ENCODE assay signal across 21 mouse cellular contexts in genomic region chr9:77175870-77176269, GRCm38 (mm10).
DNase-seq lines count a peak whose midpoint lies in the region; ATAC-seq and TF ChIP-seq lines count a peak whose summit lies in the region.
"Had no signal": no experiment of that assay in that cellular context is flagged by ENCODE, and none has a peak within 500 bp of the region (broad histone marks: within the 10 kb centered on the region; RNA-seq: fewer than 3 reads in every experiment).

No protein-coding gene starts in this region.

- 81% methylated on average over 3 of the region's 3 CpGs for WGBS in forebrain, embryonic 12.5 days
- WGBS in forebrain, embryonic 10.5 days = 81% methylated on average over 3 of the region's 3 CpGs
- 59% methylated on average over 3 of the region's 3 CpGs for WGBS in hindbrain, embryonic 16.5 days
- 73% methylated on average over 3 of the region's 3 CpGs for WGBS in hindbrain, embryonic 11.5 days
- 69% methylated on average over 3 of the region's 3 CpGs for WGBS in midbrain, embryonic 15.5 days

- no peak for TF ChIP-seq POLR2A in CH12.LX (IDR thresholded peaks at IDR 0.05; ENCODE audit: low read depth, low read length)

- dilution Hi-C loops in CH12.LX (cut with MboI; ENCODE audit: extremely low pct_ligation_motif_present, extremely low pct_unique_long_range_greater_than_20kb, low sequenced_read_pairs) = no loop called here

- no peak for TF ChIP-seq CTCF in CH12.LX (conservative IDR thresholded peaks at IDR 0.05 in 1 of 2, IDR thresholded peaks at IDR 0.05 in 1 of 2; ENCODE audit: low read depth in 2 of 2, low read length in 2 of 2)

- TF ChIP-seq RAD21 in CH12.LX (IDR thresholded peaks at IDR 0.05; ENCODE audit: low read depth, low read length) = no peak

- H3K4me1 ChIP-seq in forebrain, embryonic 12.5 days = no peaks in the 10 kb centered on the region; the same call in 1 of the 2 replicates
- H3K4me1 ChIP-seq in forebrain, embryonic 10.5 days = no peaks in the 10 kb centered on the region
- H3K4me1 ChIP-seq in hindbrain, embryonic 16.5 days (ENCODE audit: control insufficient read depth, insufficient read depth, low read depth, low read length) = no peaks in the 10 kb centered on the region
- no peaks in the 10 kb centered on the region for H3K4me1 ChIP-seq in hindbrain, embryonic 11.5 days (replicated peaks; ENCODE audit: control insufficient read depth, insufficient read depth, low read length)
- H3K4me1 ChIP-seq in CH12.LX (ENCODE audit: control insufficient read depth in 1 of 2, insufficient read depth in 2 of 2) = no peaks in the 10 kb centered on the region
- no peaks in the 10 kb centered on the region for H3K4me1 ChIP-seq in midbrain, embryonic 15.5 days
- H3K4me1 ChIP-seq: embryonic facial prominence, embryonic 12.5 days; forebrain, embryonic 15.5 days; heart, embryonic 12.5 days had no signal

- H3K9ac ChIP-seq in forebrain, embryonic 12.5 days = no peak overlapping the region
- no peak overlapping the region for H3K9ac ChIP-seq in hindbrain, embryonic 16.5 days (ENCODE audit: low read depth, low read length)
- H3K9ac ChIP-seq in hindbrain, embryonic 11.5 days (ENCODE audit: low read depth, low read length) = no peak overlapping the region
- no peak overlapping the region for H3K9ac ChIP-seq in CH12.LX (ENCODE audit: insufficient read depth, low read depth)
- no peak overlapping the region for H3K9ac ChIP-seq in midbrain, embryonic 15.5 days
- H3K9ac ChIP-seq: embryonic facial prominence, embryonic 12.5 days; forebrain, embryonic 15.5 days; heart, embryonic 12.5 days had no signal

- H3K4me2 ChIP-seq in forebrain, embryonic 12.5 days = no peak overlapping the region
- no peak overlapping the region for H3K4me2 ChIP-seq in hindbrain, embryonic 16.5 days (ENCODE audit: low read length)
- H3K4me2 ChIP-seq in hindbrain, embryonic 11.5 days (replicated peaks; ENCODE audit: low read depth, low read length) = no peak overlapping the region
- H3K4me2 ChIP-seq in CH12.LX (ENCODE audit: insufficient read depth, low read depth, poor library complexity, severe bottlenecking) = no peak overlapping the region
- no peak overlapping the region for H3K4me2 ChIP-seq in midbrain, embryonic 15.5 days
- H3K4me2 ChIP-seq: embryonic facial prominence, embryonic 12.5 days; forebrain, embryonic 15.5 days; heart, embryonic 12.5 days had no signal

- no peak overlapping the region for H3K27ac ChIP-seq in forebrain, embryonic 12.5 days
- no peak overlapping the region for H3K27ac ChIP-seq in forebrain, embryonic 10.5 days
- no peak overlapping the region for H3K27ac ChIP-seq in hindbrain, embryonic 16.5 days (ENCODE audit: low read depth, low read length)
- H3K27ac ChIP-seq in hindbrain, embryonic 11.5 days (ENCODE audit: low read depth, low read length) = no peak overlapping the region
- H3K27ac ChIP-seq in CH12.LX (ENCODE audit: insufficient read depth, low read depth) = no peak overlapping the region
- no peak overlapping the region for H3K27ac ChIP-seq in midbrain, embryonic 15.5 days
- H3K27ac ChIP-seq: embryonic facial prominence, embryonic 12.5 days; forebrain, embryonic 15.5 days had no signal

- H3K4me3 ChIP-seq in forebrain, embryonic 12.5 days (replicated peaks) = no peak overlapping the region
- H3K4me3 ChIP-seq in forebrain, embryonic 10.5 days = no peak overlapping the region
- H3K4me3 ChIP-seq in hindbrain, embryonic 16.5 days (ENCODE audit: low read length) = no peak overlapping the region
- H3K4me3 ChIP-seq in hindbrain, embryonic 11.5 days (ENCODE audit: low read depth, low read length) = no peak overlapping the region
- H3K4me3 ChIP-seq in CH12.LX (replicated peaks in 1 of 3; ENCODE audit: low read depth in 2 of 3, low read length in 2 of 3, poor library complexity in 1 of 3) = no peak overlapping the region
- no peak overlapping the region for H3K4me3 ChIP-seq in midbrain, embryonic 15.5 days
- H3K4me3 ChIP-seq: embryonic facial prominence, embryonic 12.5 days; forebrain, embryonic 15.5 days; heart, embryonic 12.5 days had no signal

- TF ChIP-seq EP300 in CH12.LX (IDR thresholded peaks at IDR 0.05; ENCODE audit: low read length) = no peak

- H3K36me3 ChIP-seq in forebrain, embryonic 12.5 days (replicated peaks) = no peaks in the 10 kb centered on the region
- H3K36me3 ChIP-seq in forebrain, embryonic 10.5 days (replicated peaks) = no peaks in the 10 kb centered on the region
- no peaks in the 10 kb centered on the region for H3K36me3 ChIP-seq in hindbrain, embryonic 16.5 days (ENCODE audit: control insufficient read depth, insufficient read depth, low read length)
- H3K36me3 ChIP-seq in hindbrain, embryonic 11.5 days (ENCODE audit: control insufficient read depth, insufficient read depth, low read length) = no peaks in the 10 kb centered on the region
- H3K36me3 ChIP-seq in CH12.LX (replicated peaks in 1 of 2; ENCODE audit: control insufficient read depth in 1 of 2, insufficient read depth in 1 of 2, low read length in 1 of 2) = no peaks in the 10 kb centered on the region
- no peaks in the 10 kb centered on the region for H3K36me3 ChIP-seq in midbrain, embryonic 15.5 days (replicated peaks)
- H3K36me3 ChIP-seq: embryonic facial prominence, embryonic 12.5 days; forebrain, embryonic 15.5 days had no signal

- no peaks in the 10 kb centered on the region for H3K79me2 ChIP-seq in CH12.LX (replicated peaks; ENCODE audit: control insufficient read depth, extremely low read depth, insufficient read depth, poor library complexity, severe bottlenecking)

- in situ Hi-C loops in CH12.LX (cut with MboI; ENCODE audit: low pct_ligation_motif_present, low pct_unique_long_range_greater_than_20kb, low sequenced_read_pairs) = no loop called here

- DNase-seq in forebrain, embryonic 10.5 days (ENCODE audit: extremely low spot score, low spot score) = no peak
- no peak for DNase-seq in hindbrain, embryonic 11.5 days (ENCODE audit: low spot score)
- DNase-seq in CH12.LX (ENCODE audit: extremely low read depth) = no peak
- DNase-seq in gastrocnemius, postnatal 36 days = no peak
- no peak for DNase-seq in neural tube, embryonic 10.5 days (ENCODE audit: extremely low spot score, low spot score)
- DNase-seq: adrenal gland, postnatal 14 days; cerebellum, adult 11 months; cerebellum, adult 8-10 months; cerebellum, postnatal 14 days; embryo, embryonic 11 days; gastrocnemius, postnatal 14 days; kidney, adult 2 months had no signal

- no peaks in the 10 kb centered on the region for H3K9me3 ChIP-seq in forebrain, embryonic 12.5 days
- H3K9me3 ChIP-seq in forebrain, embryonic 10.5 days = no peaks in the 10 kb centered on the region
- no peaks in the 10 kb centered on the region for H3K9me3 ChIP-seq in hindbrain, embryonic 16.5 days (ENCODE audit: control insufficient read depth, low read length)
- no peaks in the 10 kb centered on the region for H3K9me3 ChIP-seq in hindbrain, embryonic 11.5 days (ENCODE audit: control insufficient read depth, low read length)
- no peaks in the 10 kb centered on the region for H3K9me3 ChIP-seq in CH12.LX (replicated peaks; ENCODE audit: low read length)
- H3K9me3 ChIP-seq in midbrain, embryonic 15.5 days = no peaks in the 10 kb centered on the region
- H3K9me3 ChIP-seq: embryonic facial prominence, embryonic 12.5 days; forebrain, embryonic 15.5 days; heart, embryonic 12.5 days had no signal

- 0 out of 2 replicates have a peak, but pooled peaks have one; percentile 20 for ATAC-seq in forebrain, embryonic 12.5 days (ENCODE audit: low FRiP score)
- ATAC-seq in hindbrain, embryonic 16.5 days = peak; percentile 50; the same call in 1 of the 2 replicates
- ATAC-seq in hindbrain, embryonic 11.5 days (ENCODE audit: low FRiP score) = no peak
- peak; percentile 83 for ATAC-seq in midbrain, embryonic 15.5 days (replicated peaks)
- ATAC-seq: activated CD4-positive, CD25-positive, alpha-beta regulatory T cell, adult 4 months; forebrain, embryonic 15.5 days; intestine, embryonic 16.5 days; Patski had no signal

- intact Hi-C loops in gastrocnemius, postnatal 36 days (cut with DNase I) = no loop called here

- no peaks in the 10 kb centered on the region for H3K27me3 ChIP-seq in forebrain, embryonic 12.5 days
- no peaks in the 10 kb centered on the region for H3K27me3 ChIP-seq in forebrain, embryonic 10.5 days (ENCODE audit: poor library complexity, severe bottlenecking)
- H3K27me3 ChIP-seq in hindbrain, embryonic 16.5 days (replicated peaks; ENCODE audit: control insufficient read depth, insufficient read depth, low read length) = no peaks in the 10 kb centered on the region
- H3K27me3 ChIP-seq in hindbrain, embryonic 11.5 days (ENCODE audit: control insufficient read depth, insufficient read depth, low read length) = no peaks in the 10 kb centered on the region
- no peaks in the 10 kb centered on the region for H3K27me3 ChIP-seq in CH12.LX (replicated peaks)
- no peaks in the 10 kb centered on the region for H3K27me3 ChIP-seq in midbrain, embryonic 15.5 days (replicated peaks)
- H3K27me3 ChIP-seq: embryonic facial prominence, embryonic 12.5 days; forebrain, embryonic 15.5 days; heart, embryonic 12.5 days; Patski had no signal

TF ChIP-seq in CH12.LX, 34 proteins besides CTCF, POLR2A, EP300 and RAD21:
- TF ChIP-seq TCF12 (IDR thresholded peaks at IDR 0.05; ENCODE audit: low read depth, low read length) (no peak), BHLHE40 (IDR thresholded peaks at IDR 0.05; ENCODE audit: low read depth, low read length) (0 out of 2 replicates have a peak, but pooled peaks have one; percentile 14)
